Mouse (Mus musculus): ENCODE measurements around the gene Cidec.

DNA sequence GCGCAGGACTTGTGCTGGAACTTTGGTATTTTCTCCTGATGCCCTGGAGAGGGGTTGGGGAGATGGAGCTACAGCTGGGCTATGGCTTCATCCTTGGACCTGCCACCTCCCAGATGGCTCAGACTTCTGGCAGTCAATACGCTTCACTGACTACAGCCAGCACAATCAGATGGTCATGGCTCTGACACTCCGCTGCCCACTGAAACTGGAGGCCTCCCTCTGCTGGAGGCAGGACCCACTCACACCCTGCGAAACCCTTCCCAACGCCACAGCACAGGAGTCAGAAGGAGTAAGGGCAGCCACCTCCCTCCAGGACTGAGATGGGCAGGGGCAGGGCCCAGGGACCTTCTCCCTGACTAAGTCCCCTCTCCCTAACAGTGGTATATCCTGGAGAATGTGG, 30.0 kb upstream of the Cidec start:
- no peak for TF ChIP-seq TAL1 (IDR thresholded peaks at IDR 0.05; ENCODE audit: low read length)
- TF ChIP-seq GATA1 (IDR thresholded peaks at IDR 0.05; ENCODE audit: low read length) = no peak

Data from erythroblast, embryonic 14.5 days (primary cell).